Mouse (Mus musculus) natural killer cell, adult 2 months (primary cell): ENCODE data around the gene Car5a.
A peak's percentile ranks its signal among the peaks of the same experiment; 100 is the strongest.

Experiments used
- DNase-seq, 2 experiments: peaks; one replicate each; pipeline ENCODE4 v3.0.0; 2022; ENCODE audit warnings: low spot score in 2 of 2

Car5a gene

GRCm38 (mm10) chr8:121906542-121907512, 37.9 kb downstream of the Car5a start:
- peak; percentile 17 to 30 for DNase-seq

GRCm38 (mm10) chr8:121905864-121906263, 38.8 kb downstream of the Car5a start:
- no peak for DNase-seq

GRCm38 (mm10) chr8:121905420-121905819, 39.3 kb downstream of the Car5a start:
- no peak for DNase-seq

DNA sequence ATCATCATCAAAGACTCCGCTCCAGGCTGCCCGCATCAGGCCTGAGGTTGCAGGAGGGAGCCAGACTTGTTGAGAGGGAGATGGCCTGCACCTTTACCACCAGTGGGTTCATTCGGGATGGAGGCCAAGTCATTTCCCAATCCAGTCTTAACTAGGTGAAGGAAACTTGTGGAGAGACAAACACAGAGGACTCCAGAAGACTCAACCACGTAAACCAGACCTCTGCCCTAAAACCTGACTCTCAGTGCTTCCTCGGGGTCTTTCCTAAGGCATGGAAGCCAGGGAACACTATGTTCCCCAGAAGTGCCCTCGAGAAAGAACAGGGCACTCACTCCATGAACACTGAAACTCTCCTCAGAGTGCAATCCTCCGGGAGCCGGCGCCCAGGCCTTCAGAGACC, 39.7 kb downstream of the Car5a start:
- DNase-seq = no peak

- DNase-seq = no peak
These were observed 40.7 kb downstream of the Car5a start for GRCm38 (mm10) chr8:121903977-121904376.

DNA sequence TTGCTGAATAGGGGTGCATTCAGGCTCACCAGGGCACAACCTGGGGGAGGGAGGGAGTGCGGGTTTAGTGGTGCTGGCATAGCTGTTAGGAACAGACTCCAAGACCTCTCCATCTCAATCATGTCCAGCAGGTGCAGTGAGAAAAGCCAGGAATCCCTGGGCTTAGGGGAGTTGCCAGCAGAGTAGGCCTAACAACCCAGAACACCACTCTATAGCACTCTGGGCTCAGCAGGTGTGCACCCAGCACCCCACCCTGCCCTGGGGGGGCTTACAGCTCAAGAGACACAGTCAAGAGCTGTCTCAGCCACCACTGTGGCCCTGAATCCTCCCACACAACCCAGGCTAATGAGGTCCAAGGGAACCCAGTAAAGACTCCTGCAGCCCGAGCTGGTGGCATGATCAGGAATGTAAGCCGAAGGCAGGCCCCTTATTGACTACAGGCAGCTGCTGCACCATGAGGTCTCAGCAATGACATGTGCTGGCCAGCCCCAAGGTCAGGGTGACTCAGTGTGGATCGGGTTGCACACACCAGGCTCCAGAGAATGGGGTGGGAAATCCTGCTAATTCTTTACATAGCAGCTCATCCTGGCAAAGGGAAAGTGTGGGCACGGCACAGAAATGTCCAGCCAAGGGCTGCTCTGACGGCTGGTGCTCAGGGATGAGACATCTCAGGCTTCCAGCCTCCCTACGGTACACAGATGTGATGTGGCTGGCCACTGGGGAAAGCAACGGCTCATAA, 43.0 kb downstream of the Car5a start:
- DNase-seq = no peak

DNA sequence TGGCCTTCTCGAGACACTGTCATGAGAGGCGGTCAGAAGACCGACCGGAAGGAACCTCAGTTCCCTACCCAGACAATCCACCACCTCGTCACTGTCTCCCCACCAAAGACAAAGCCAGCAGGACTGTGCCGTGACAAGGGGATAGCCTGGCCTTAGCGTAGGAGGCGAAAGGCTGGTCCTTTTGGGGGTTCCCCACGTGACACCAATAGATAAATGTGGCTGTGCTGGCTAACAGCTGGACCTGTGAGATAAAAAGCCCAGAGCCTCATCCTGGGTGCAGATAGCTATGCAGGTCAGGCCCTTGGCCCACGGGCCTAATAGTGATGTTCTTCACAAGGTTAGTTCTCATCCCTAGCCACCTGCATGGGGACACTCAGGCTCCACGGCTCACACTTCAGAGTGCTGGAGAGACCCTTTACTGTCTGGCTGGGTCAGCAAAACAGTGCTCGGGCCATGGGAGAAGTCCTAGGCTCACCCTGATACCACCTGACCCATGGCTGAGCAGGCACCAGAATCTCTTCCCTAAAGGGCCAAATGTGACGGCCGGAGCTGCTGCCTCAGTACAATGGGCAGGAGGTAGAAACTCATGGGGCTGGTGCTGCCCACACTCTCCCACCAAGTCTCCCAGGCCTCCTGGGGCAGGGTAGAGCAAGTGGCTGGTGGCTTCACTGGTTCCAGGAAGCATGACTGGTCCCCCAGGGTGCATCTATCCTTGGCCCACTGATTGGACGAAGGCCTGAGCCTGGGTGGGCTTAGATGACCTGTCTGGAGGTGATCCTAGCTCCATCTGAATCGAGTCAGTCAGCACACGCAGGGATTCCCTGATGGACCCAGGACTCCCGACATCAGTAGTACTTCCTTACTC, 45.3 kb downstream of the Car5a start:
- DNase-seq = no peak

GRCm38 (mm10) chr8:121898401-121898931, 46.2 kb downstream of the Car5a start:
- no peak for DNase-seq

- DNase-seq = no peak
These were observed 46.8 kb downstream of the Car5a start for GRCm38 (mm10) chr8:121897871-121898381.

- DNase-seq = no peak
These were observed 47.5 kb downstream of the Car5a start for GRCm38 (mm10) chr8:121897205-121897604.

DNA sequence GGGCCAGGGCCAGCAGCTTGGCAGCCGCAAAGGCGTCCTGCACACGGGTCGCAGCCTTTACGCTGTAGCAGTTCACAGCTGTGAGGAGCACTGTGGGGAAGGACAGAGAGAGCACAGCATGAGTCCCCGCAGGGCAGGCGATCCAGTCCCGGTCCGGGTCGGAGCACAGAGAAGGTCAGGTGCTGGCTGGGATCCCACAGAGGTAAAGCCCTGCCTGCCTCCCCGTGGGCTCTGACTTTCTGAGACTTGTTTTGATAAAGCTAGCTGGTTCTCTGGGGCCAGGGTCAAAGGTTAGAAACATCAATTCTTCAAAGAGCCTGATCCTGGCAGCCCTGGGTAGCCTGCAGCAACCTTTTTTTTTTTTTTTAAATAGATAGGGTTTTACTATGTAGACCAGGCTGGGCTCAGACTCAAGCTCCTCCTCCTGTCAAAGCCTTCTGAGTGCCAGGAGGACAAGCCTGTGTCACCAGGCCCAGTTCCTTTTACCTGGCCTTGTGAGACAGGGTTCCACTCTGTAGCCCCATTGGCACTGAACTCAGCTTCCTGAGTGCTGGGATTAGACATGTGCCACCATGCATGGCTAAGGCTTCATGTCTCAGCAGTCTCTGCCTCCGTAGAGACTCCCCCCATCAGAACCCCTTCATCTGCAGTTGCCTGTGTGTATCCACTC, 48.1 kb downstream of the Car5a start:
- DNase-seq = no peak

- no peak for DNase-seq
These were observed 48.8 kb downstream of the Car5a start for GRCm38 (mm10) chr8:121895910-121896309.

- no peak for DNase-seq
These were observed 51.8 kb downstream of the Car5a start for GRCm38 (mm10) chr8:121892875-121893274.

DNA sequence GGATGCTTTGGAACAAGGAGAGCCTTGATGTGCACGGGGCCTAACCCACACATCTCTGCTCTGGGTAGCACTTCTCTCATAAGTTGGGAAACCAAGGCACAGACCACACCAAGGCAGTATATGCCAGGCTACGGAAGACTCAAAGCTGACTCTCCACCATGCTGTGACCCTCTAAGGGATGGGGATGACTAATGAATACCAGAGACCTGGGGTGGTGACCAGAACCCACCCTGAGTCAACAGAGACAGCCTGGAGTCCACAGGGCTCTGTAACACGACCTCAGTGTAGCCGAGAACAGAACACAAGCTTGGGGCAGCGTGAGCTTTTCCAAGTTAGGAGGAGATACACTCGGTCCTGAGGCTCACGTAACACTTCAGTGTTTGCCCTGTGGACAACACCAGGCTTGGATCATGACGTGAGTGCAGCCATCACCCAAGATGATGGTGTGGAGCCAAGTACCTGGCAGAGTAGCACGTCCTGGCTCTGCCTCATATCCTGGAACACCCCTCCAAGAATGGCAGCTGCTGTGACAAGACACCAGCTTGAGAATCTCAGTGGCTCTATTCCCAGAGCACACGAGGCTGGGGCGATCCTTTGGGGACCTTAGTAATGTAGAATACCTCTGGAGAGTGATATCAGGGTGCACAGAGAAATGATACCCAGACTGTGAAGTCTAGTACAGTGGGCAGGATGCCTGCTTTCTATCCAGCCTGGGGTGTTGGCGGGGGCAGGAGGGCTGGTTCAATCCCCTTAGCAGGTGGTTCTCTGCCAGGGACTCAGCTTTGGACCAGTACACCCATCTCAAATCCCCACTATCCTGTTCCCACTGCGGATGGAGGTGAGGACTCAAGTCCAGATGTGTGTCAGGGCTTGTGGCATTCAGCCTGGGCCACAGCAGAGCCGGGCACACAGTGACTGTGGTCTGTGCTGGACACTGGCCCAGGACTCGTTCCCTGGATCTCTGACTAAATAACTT, 54.6 kb downstream of the Car5a start:
- no peak for DNase-seq

DNA sequence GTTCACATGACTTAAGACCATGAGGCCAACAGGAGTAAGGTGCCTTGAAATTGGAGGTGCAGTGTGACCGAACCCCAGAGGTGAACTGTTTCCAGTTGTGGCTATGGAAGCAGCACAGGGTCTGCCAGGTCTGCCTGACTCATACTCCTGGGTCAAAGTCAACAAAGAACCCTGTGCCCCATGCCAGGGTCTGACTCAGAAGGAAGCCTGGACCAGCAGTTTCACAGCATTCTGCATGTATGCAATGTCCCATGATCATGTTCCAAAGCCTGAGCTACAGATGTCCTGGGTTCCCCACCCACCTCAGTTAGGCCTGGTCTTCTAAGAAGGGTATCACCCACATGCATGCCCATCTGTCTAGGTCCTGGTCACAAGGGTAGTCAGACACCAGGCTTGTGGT, 55.4 kb downstream of the Car5a start:
- DNase-seq = no peak

DNA sequence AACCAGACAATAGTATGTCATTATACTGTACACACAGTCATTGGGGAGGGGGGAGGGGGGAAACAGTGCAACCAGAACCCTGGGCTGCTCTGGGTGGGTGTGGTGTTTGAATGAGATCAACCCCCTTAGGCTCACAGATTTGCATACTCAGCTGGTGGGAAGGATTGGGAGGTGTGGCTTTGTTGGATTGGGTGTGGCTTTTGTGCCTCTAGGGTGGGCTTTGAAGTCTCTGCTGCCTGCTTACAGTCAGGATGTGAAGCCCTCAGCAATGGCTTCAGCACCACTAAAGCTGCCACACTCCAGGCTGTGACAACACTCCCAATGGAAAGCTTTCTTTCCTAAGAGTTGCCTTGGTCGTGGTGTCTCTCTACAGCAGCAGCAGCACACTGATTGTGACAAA, 57.2 kb downstream of the Car5a start:
- DNase-seq = no peak

GRCm38 (mm10) chr8:121885433-121885832, 59.3 kb downstream of the Car5a start:
- DNase-seq = no peak

GRCm38 (mm10) chr8:121885001-121885400, 59.7 kb downstream of the Car5a start:
- DNase-seq = no peak

- no peak for DNase-seq
These were observed 60.5 kb downstream of the Car5a start for GRCm38 (mm10) chr8:121884181-121884580.

DNA sequence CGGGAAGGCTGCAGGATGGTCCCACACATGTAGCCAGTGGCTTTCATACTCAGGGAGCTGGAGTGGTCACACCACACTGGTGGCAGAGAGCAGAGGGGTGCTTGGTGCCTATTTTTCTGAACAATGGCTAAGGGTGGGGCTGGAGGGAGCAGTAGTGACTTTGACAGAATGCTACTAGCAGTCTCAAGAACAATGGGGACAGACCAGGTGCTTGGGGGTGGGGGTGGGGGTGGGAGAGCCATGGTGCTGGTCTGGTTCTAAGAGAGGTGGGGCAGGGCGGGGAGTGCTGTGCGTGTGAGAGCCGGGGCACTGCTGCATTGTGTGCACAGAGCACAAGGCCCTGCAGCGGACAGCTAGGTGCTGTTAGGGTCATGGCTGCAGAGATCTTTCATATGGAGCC, 62.8 kb downstream of the Car5a start:
- DNase-seq = no peak
